Mouse (Mus musculus): Measurements from ENCODE around the gene Sytl3. TPM values are rescaled to one million over a fixed set of nuclear protein-coding genes. Genes with fewer than 3 reads are reported as not detected.

Gene Sytl3
- polyA plus RNA-seq, 1 experiment from 2014 or later, result 0.13 TPM

DNA sequence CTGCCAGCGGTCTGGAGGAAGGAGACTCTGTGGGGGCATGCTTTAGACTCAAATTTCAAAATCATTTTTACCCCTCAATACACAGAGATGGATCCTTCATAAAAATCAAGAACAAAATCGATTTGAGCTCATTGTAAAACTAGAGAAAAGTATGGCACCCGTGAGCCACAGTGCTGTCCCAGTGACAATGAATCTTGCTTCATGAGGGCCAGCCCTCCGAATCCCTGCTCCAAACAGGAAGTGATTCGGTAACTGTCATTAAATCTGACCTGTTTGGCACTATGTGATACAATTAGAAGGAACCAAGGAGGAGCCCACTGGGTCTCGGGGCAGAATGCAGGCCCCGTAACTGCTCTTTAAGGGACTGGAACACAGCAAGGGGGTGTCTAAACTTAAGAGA lies 79.9 kb downstream of the Sytl3 start:
- H3K9me3 ChIP-seq (ENCODE audit: low read depth, low read length), result no peaks in the 10 kb centered on the region
- no peak overlapping the region for H3K4me3 ChIP-seq (ENCODE audit: low read depth, low read length)
- no peaks in the 10 kb centered on the region for H3K27me3 ChIP-seq (ENCODE audit: insufficient read depth, low read length)
- DNase-seq (no peak), ATAC-seq (ENCODE audit: insufficient read depth) (no peak)
- TF ChIP-seq CTCF (IDR thresholded peaks at IDR 0.05; ENCODE audit: low read depth), result no peak
- H3K36me3 ChIP-seq (ENCODE audit: insufficient read depth), result peaks cover 34% of the 10 kb centered on the region
- WGBS, result 82% methylated on average over 7 of the region's 7 CpGs
- peaks cover 6% of the 10 kb centered on the region for H3K4me1 ChIP-seq (ENCODE audit: insufficient read depth)
- no peak overlapping the region for H3K4me2 ChIP-seq
- H3K9ac ChIP-seq, result no peak overlapping the region
- no peak overlapping the region for H3K27ac ChIP-seq (ENCODE audit: low read depth)

GRCm38 (mm10) chr17:6739266-6739665 lies 80.4 kb downstream of the Sytl3 start:
- Histone ChIP-seq H3K4me2 (no peak overlapping the region), H3K9me3 (ENCODE audit: low read depth, low read length) (no peaks in the 10 kb centered on the region), H3K27me3 (ENCODE audit: insufficient read depth, low read length) (no peaks in the 10 kb centered on the region), H3K4me3 (ENCODE audit: low read depth, low read length) (no peak overlapping the region), H3K36me3 (ENCODE audit: insufficient read depth) (peaks cover 34% of the 10 kb centered on the region), H3K27ac (ENCODE audit: low read depth) (no peak overlapping the region), H3K4me1 (ENCODE audit: insufficient read depth) (peaks cover 6% of the 10 kb centered on the region), H3K9ac (no peak overlapping the region)
- WGBS, result 88% methylated on average over 13 of the region's 13 CpGs
- ATAC-seq (ENCODE audit: insufficient read depth), result no peak
- no peak for DNase-seq
- no peak for TF ChIP-seq CTCF (IDR thresholded peaks at IDR 0.05; ENCODE audit: low read depth)

DNA sequence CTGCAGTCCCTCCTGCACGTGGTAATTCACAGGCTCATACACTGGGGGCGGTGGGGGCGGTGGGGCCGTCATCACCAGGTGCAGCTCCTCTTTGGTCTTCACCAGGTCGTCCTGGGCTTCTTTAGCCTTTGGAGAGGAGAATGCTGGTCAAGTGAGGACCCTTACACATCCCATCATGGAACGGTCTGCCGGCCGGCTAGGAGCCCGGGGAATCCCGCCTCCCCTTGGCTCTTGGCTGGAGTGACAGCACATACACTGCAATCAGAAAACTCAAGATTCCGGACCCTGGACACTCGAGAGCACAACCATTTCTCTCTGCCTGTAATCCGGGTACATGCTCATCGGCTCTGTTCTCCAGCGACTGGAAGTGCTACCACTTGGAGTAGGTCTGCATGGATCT lies 80.9 kb downstream of the Sytl3 start:
- no peaks in the 10 kb centered on the region for H3K9me3 ChIP-seq (ENCODE audit: low read depth, low read length)
- DNase-seq (no peak), ATAC-seq (ENCODE audit: insufficient read depth) (no peak)
- H3K27me3 ChIP-seq (ENCODE audit: insufficient read depth, low read length), result no peaks in the 10 kb centered on the region
- no peak for TF ChIP-seq CTCF (IDR thresholded peaks at IDR 0.05; ENCODE audit: low read depth)
- 89% methylated on average over 15 of the region's 15 CpGs for WGBS
- H3K27ac ChIP-seq (ENCODE audit: low read depth), result no peak overlapping the region
- peaks cover 34% of the 10 kb centered on the region for H3K36me3 ChIP-seq (ENCODE audit: insufficient read depth)
- peaks cover 6% of the 10 kb centered on the region for H3K4me1 ChIP-seq (ENCODE audit: insufficient read depth)
- H3K4me3 ChIP-seq (ENCODE audit: low read depth, low read length), result no peak overlapping the region
- no peak overlapping the region for H3K4me2 ChIP-seq
- H3K9ac ChIP-seq, result no peak overlapping the region

DNA sequence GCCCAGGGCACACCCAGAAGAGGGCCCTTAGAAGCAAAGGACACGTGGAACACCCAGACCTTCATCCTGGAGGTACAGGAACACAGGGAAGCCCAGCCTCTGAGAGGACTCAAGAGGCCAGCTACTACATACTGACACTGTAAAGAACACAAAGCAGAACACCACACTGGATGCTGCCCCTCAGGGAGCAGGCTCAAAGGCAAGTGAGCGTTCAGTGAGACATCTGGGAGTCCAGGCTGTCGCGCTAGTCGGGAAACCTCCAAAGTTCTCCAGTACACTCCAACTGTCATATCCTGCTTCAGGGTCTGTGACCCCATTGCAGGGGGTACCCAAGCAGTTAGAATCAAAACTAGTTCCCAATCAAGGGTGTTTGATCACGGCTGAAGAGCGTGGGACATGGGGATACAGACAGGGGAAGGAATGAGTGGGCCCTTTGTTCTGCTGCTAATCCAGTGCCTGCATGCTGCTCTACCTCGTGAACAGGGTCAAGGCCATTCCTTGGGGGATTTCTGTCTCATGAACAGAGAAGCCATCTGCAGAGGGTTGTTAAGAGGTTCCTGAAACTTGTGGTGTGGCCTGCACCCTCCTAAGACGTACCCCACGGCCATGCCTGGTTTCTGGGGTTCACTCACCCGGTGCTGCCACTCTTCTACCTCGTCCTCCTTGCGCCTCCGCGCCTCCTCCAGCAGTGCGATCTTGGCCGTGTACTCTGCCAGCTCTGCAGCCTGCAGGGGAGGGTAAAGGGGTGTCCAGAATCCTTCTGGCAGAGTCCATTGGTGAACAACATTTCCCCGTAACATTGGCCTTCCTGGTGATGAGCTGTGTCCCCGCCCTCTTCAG lies 81.7 kb downstream of the Sytl3 start:
- ATAC-seq (ENCODE audit: insufficient read depth) (no peak), DNase-seq (no peak)
- WGBS, result 89% methylated on average over 19 of the region's 19 CpGs
- no peaks in the 10 kb centered on the region for H3K27me3 ChIP-seq (ENCODE audit: insufficient read depth, low read length)
- H3K4me1 ChIP-seq (ENCODE audit: insufficient read depth), result peaks cover 6% of the 10 kb centered on the region
- no peaks in the 10 kb centered on the region for H3K9me3 ChIP-seq (ENCODE audit: low read depth, low read length)
- peaks cover 38% of the 10 kb centered on the region for H3K36me3 ChIP-seq (ENCODE audit: insufficient read depth)
- H3K27ac ChIP-seq (ENCODE audit: low read depth), result no peak overlapping the region
- no peak for TF ChIP-seq CTCF (IDR thresholded peaks at IDR 0.05; ENCODE audit: low read depth)
- no peak overlapping the region for H3K4me3 ChIP-seq (ENCODE audit: low read depth, low read length)
- H3K4me2 ChIP-seq, result no peak overlapping the region
- H3K9ac ChIP-seq, result no peak overlapping the region

- no peaks in the 10 kb centered on the region for H3K9me3 ChIP-seq (ENCODE audit: low read depth, low read length)
- no peak for ATAC-seq (ENCODE audit: insufficient read depth)
- H3K9ac ChIP-seq, result no peak overlapping the region
- TF ChIP-seq CTCF (IDR thresholded peaks at IDR 0.05; ENCODE audit: low read depth), result no peak
- H3K4me3 ChIP-seq (ENCODE audit: low read depth, low read length), result no peak overlapping the region
- no peak overlapping the region for H3K27ac ChIP-seq (ENCODE audit: low read depth)
- peaks cover 6% of the 10 kb centered on the region for H3K4me1 ChIP-seq (ENCODE audit: insufficient read depth)
- no peaks in the 10 kb centered on the region for H3K27me3 ChIP-seq (ENCODE audit: insufficient read depth, low read length)
- no peak overlapping the region for H3K4me2 ChIP-seq
- peaks cover 44% of the 10 kb centered on the region for H3K36me3 ChIP-seq (ENCODE audit: insufficient read depth)
- DNase-seq, result no peak
- 75% methylated on average over 12 of the region's 12 CpGs for WGBS
These were observed 82.4 kb downstream of the Sytl3 start for GRCm38 (mm10) chr17:6741271-6741670.

- H3K4me1 ChIP-seq (ENCODE audit: insufficient read depth), result peaks cover 6% of the 10 kb centered on the region
- no peak overlapping the region for H3K4me3 ChIP-seq (ENCODE audit: low read depth, low read length)
- peak overlapping the region; percentile 30; the same call in 1 of the 2 replicates for H3K27ac ChIP-seq (ENCODE audit: low read depth)
- peaks cover 51% of the 10 kb centered on the region for H3K36me3 ChIP-seq (ENCODE audit: insufficient read depth)
- ATAC-seq (ENCODE audit: insufficient read depth) (peak; percentile 61), DNase-seq (peak; percentile 88)
- H3K9ac ChIP-seq, result 0 out of 2 replicates have a peak overlapping the region, but pooled peaks have one; percentile 3
- WGBS, result 52% methylated on average over 33 of the region's 33 CpGs
- no peak for TF ChIP-seq CTCF (IDR thresholded peaks at IDR 0.05; ENCODE audit: low read depth)
- no peaks in the 10 kb centered on the region for H3K27me3 ChIP-seq (ENCODE audit: insufficient read depth, low read length)
- no peaks in the 10 kb centered on the region for H3K9me3 ChIP-seq (ENCODE audit: low read depth, low read length)
- H3K4me2 ChIP-seq, result peak overlapping the region; percentile 33; the same call in 1 of the 2 replicates
These were observed 83.5 kb downstream of the Sytl3 start for GRCm38 (mm10) chr17:6742083-6743038.

Measured in lung, embryonic 14.5 days (tissue).